Mouse (Mus musculus) CH12.LX (cell line): ENCODE measurements around the gene 4930503B20Rik. TPM values are rescaled to one million over a fixed set of nuclear protein-coding genes. Genes with fewer than 3 reads are reported as not detected.
A peak's percentile ranks its signal among the peaks of the same experiment; 100 is the strongest.

Source experiments
- DNase-seq: peaks from one replicate; pipeline ENCODE4 v3.0.0-alpha.2; 2013; ENCODE audit errors: extremely low read depth
- H3K27ac ChIP-seq: 2 replicates; pipeline ENCODE4 v1.5.1; 2012; ENCODE audit warnings: low read depth, mild to moderate bottlenecking, control low read depth, moderate library complexity; ENCODE audit not compliant: insufficient read depth
- H3K27me3 ChIP-seq: replicated peaks from 2 replicates; pipeline ENCODE3; 2012; ENCODE audit warnings: inconsistent platforms
- H3K36me3 ChIP-seq, 2 experiments: replicated peaks in 1 of 2; 2 replicates each; pipeline versions ENCODE3 to v1.6.1; 2012; ENCODE audit warnings: inconsistent platforms in 1 of 2, low read length in 1 of 2, mild to moderate bottlenecking in 1 of 2, mixed read lengths in 1 of 2, moderate library complexity in 1 of 2; ENCODE audit not compliant: control insufficient read depth in 1 of 2, insufficient read depth in 1 of 2
- H3K4me1 ChIP-seq, 2 experiments: 2 replicates each; pipeline ENCODE4 v1.6.1; 2012; ENCODE audit warnings: inconsistent platforms in 1 of 2, moderate library complexity in 1 of 2; ENCODE audit not compliant: insufficient read depth in 2 of 2, control insufficient read depth in 1 of 2
- H3K4me2 ChIP-seq: 2 replicates; pipeline ENCODE4 v1.6.1; 2012; ENCODE audit warnings: low read depth, mild to moderate bottlenecking, control low read depth; ENCODE audit not compliant: poor library complexity, insufficient read depth, severe bottlenecking
- H3K4me3 ChIP-seq, 3 experiments: fragments of 150-350 bp in 1 of 3; sonication (generic) in 1 of 3; replicated peaks in 1 of 3; 2 replicates each; pipeline versions ENCODE3 to v1.5.1; 2011 to 2012; ENCODE audit warnings: low read depth in 2 of 3, low read length in 2 of 3, mild to moderate bottlenecking in 2 of 3, moderate library complexity in 2 of 3, control low read depth in 1 of 3, improper control_type of control experiment in 1 of 3, inconsistent platforms in 1 of 3, mixed read lengths in 1 of 3; ENCODE audit not compliant: poor library complexity in 1 of 3
- H3K79me2 ChIP-seq: replicated peaks from 2 replicates; pipeline ENCODE4 v1.6.1; 2012; ENCODE audit warnings: mild to moderate bottlenecking, moderate library complexity; ENCODE audit not compliant: control insufficient read depth, poor library complexity, insufficient read depth, severe bottlenecking; ENCODE audit errors: extremely low read depth
- H3K9ac ChIP-seq: 2 replicates; pipeline ENCODE4 v1.6.1; 2012; ENCODE audit warnings: low read depth, mild to moderate bottlenecking, control low read depth, moderate library complexity; ENCODE audit not compliant: insufficient read depth
- H3K9me3 ChIP-seq: replicated peaks from 2 replicates; pipeline ENCODE3; 2012; ENCODE audit warnings: low read length, inconsistent platforms, mixed read lengths
- BHLHE40 ChIP-seq: IDR thresholded peaks from 2 replicates; pipeline ENCODE4 v1.6.1; 2011; ENCODE audit warnings: mild to moderate bottlenecking, low read depth, low read length, improper control_type of control experiment
- CHD1 ChIP-seq: IDR thresholded peaks from 2 replicates; pipeline ENCODE4 v1.6.1; 2012; ENCODE audit warnings: low read depth, low read length, improper control_type of control experiment, inconsistent platforms
- CHD2 ChIP-seq: IDR thresholded peaks from 2 replicates; pipeline ENCODE4 v1.6.1; 2011; ENCODE audit warnings: low read length, improper control_type of control experiment
- CTCF ChIP-seq, 2 experiments: IDR thresholded peaks in 1 of 2; conservative IDR thresholded peaks in 1 of 2; 2 replicates each; pipeline ENCODE4 v1.5.1; 2011 to 2012; ENCODE audit warnings: low read depth in 2 of 2, low read length in 2 of 2, improper control_type of control experiment in 1 of 2, inconsistent platforms in 1 of 2, mild to moderate bottlenecking in 1 of 2, moderate library complexity in 1 of 2
- E2F4 ChIP-seq: IDR thresholded peaks from 2 replicates; pipeline ENCODE4 v1.6.1; 2011; ENCODE audit warnings: low read depth, low read length, improper control_type of control experiment; ENCODE audit not compliant: insufficient replicate concordance
- ELF1 ChIP-seq: IDR thresholded peaks from 2 replicates; pipeline ENCODE4 v1.6.1; 2014; ENCODE audit warnings: low read depth, mild to moderate bottlenecking, inconsistent platforms, low read length, improper control_type of control experiment
- EP300 ChIP-seq: IDR thresholded peaks from 2 replicates; pipeline ENCODE4 v1.6.1; 2011; ENCODE audit warnings: low read length, improper control_type of control experiment
- ETS1 ChIP-seq: conservative IDR thresholded peaks from 2 replicates; pipeline ENCODE4 v1.6.1; 2012; ENCODE audit warnings: low read depth, mild to moderate bottlenecking, inconsistent platforms, low read length, improper control_type of control experiment, moderate library complexity
- GABPA ChIP-seq: IDR thresholded peaks from 2 replicates; pipeline ENCODE4 v1.6.1; 2012; ENCODE audit warnings: low read depth, low read length, improper control_type of control experiment, inconsistent platforms; ENCODE audit not compliant: insufficient replicate concordance
- HCFC1 ChIP-seq: IDR thresholded peaks from 2 replicates; pipeline ENCODE4 v1.6.1; 2012; ENCODE audit warnings: low read depth, mild to moderate bottlenecking, inconsistent platforms, low read length, improper control_type of control experiment
- IRF4 ChIP-seq: IDR thresholded peaks from 2 replicates; pipeline ENCODE4 v1.6.1; 2014; ENCODE audit warnings: low read depth, mild to moderate bottlenecking, inconsistent platforms, low read length, improper control_type of control experiment
- JUN ChIP-seq: IDR thresholded peaks from 2 replicates; pipeline ENCODE4 v1.6.1; 2011; ENCODE audit warnings: low read depth, mild to moderate bottlenecking, low read length, improper control_type of control experiment, moderate library complexity; ENCODE audit not compliant: insufficient read depth
- JUND ChIP-seq: conservative IDR thresholded peaks from 2 replicates; pipeline ENCODE4 v1.6.1; 2011; ENCODE audit warnings: low read depth, low read length, improper control_type of control experiment
- KAT2A ChIP-seq: IDR thresholded peaks from 2 replicates; pipeline ENCODE4 v1.6.1; 2012; ENCODE audit warnings: low read length, improper control_type of control experiment, inconsistent platforms; ENCODE audit not compliant: insufficient replicate concordance
- MAFK ChIP-seq: IDR thresholded peaks from 2 replicates; pipeline ENCODE4 v1.6.1; 2011; ENCODE audit warnings: low read length, improper control_type of control experiment; ENCODE audit not compliant: insufficient replicate concordance
- MAX ChIP-seq: IDR thresholded peaks from 2 replicates; pipeline ENCODE4 v1.6.1; 2011; ENCODE audit warnings: low read length, improper control_type of control experiment
- MAZ ChIP-seq: IDR thresholded peaks from 2 replicates; pipeline ENCODE4 v1.6.1; 2012; ENCODE audit warnings: low read depth, mild to moderate bottlenecking, inconsistent platforms, low read length, improper control_type of control experiment, moderate library complexity
- MEF2A ChIP-seq: IDR thresholded peaks from 2 replicates; pipeline ENCODE4 v1.6.1; 2014; ENCODE audit warnings: low read depth, mild to moderate bottlenecking, inconsistent platforms, low read length, improper control_type of control experiment, borderline replicate concordance
- MXI1 ChIP-seq: IDR thresholded peaks from 2 replicates; pipeline ENCODE4 v1.6.1; 2011; ENCODE audit warnings: mild to moderate bottlenecking, low read depth, low read length, improper control_type of control experiment
- MYC ChIP-seq: IDR thresholded peaks from 2 replicates; pipeline ENCODE4 v1.6.1; 2011; ENCODE audit warnings: low read depth, mild to moderate bottlenecking, improper control_type of control experiment, low read length
- NELFE ChIP-seq: IDR thresholded peaks from 2 replicates; pipeline ENCODE4 v1.6.1; 2011; ENCODE audit warnings: low read depth, low read length, improper control_type of control experiment
- NRF1 ChIP-seq: IDR thresholded peaks from 2 replicates; pipeline ENCODE4 v1.6.1; 2014; ENCODE audit warnings: low read depth, mild to moderate bottlenecking, inconsistent platforms, low read length, improper control_type of control experiment, moderate library complexity
- PAX5 ChIP-seq: IDR thresholded peaks from 2 replicates; pipeline ENCODE4 v1.6.1; 2012; ENCODE audit warnings: low read length, inconsistent platforms, mixed read lengths
- POLR2A ChIP-seq: IDR thresholded peaks from 2 replicates; pipeline ENCODE4 v1.6.1; 2011; ENCODE audit warnings: low read depth, mild to moderate bottlenecking, improper control_type of control experiment, low read length
- POLR2AphosphoS2 ChIP-seq: IDR thresholded peaks from 2 replicates; pipeline ENCODE4 v1.6.1; 2011; ENCODE audit warnings: low read depth, low read length, improper control_type of control experiment
- RAD21 ChIP-seq: IDR thresholded peaks from 2 replicates; pipeline ENCODE4 v1.6.1; 2011; ENCODE audit warnings: low read depth, mild to moderate bottlenecking, low read length, improper control_type of control experiment, moderate library complexity
- RCOR1 ChIP-seq: conservative IDR thresholded peaks from 2 replicates; pipeline ENCODE4 v1.6.1; 2012; ENCODE audit warnings: low read depth, mild to moderate bottlenecking, inconsistent platforms, low read length, improper control_type of control experiment
- SIN3A ChIP-seq: IDR thresholded peaks from 2 replicates; pipeline ENCODE4 v1.6.1; 2012; ENCODE audit warnings: low read length, improper control_type of control experiment, inconsistent platforms
- SMC3 ChIP-seq: IDR thresholded peaks from 2 replicates; pipeline ENCODE4 v1.6.1; 2011; ENCODE audit warnings: low read depth, low read length, improper control_type of control experiment
- TBP ChIP-seq: conservative IDR thresholded peaks from 2 replicates; pipeline ENCODE4 v1.6.1; 2011; ENCODE audit warnings: low read depth, low read length, improper control_type of control experiment
- TCF12 ChIP-seq: IDR thresholded peaks from 2 replicates; pipeline ENCODE4 v1.6.1; 2014; ENCODE audit warnings: low read depth, mild to moderate bottlenecking, inconsistent platforms, low read length, improper control_type of control experiment
- UBTF ChIP-seq: IDR thresholded peaks from 2 replicates; pipeline ENCODE4 v1.6.1; 2012; ENCODE audit warnings: low read depth, mild to moderate bottlenecking, inconsistent platforms, low read length, improper control_type of control experiment, moderate library complexity
- USF1 ChIP-seq: IDR thresholded peaks from 2 replicates; pipeline ENCODE4 v1.6.1; 2014; ENCODE audit warnings: low read depth, mild to moderate bottlenecking, inconsistent platforms, low read length, improper control_type of control experiment
- USF2 ChIP-seq: conservative IDR thresholded peaks from 2 replicates; pipeline ENCODE4 v1.6.1; 2011; ENCODE audit warnings: low read depth, low read length, improper control_type of control experiment
- ZC3H11A ChIP-seq: IDR thresholded peaks from 2 replicates; pipeline ENCODE4 v1.6.1; 2012; ENCODE audit warnings: low read depth, mild to moderate bottlenecking, inconsistent platforms, low read length, improper control_type of control experiment
- ZKSCAN1 ChIP-seq: IDR thresholded peaks from 2 replicates; pipeline ENCODE4 v1.6.1; 2012; ENCODE audit warnings: low read depth, inconsistent platforms, low read length, improper control_type of control experiment, borderline replicate concordance
- ZMIZ1 ChIP-seq: IDR thresholded peaks from 2 replicates; pipeline ENCODE4 v1.6.1; 2012; ENCODE audit warnings: low read depth, mild to moderate bottlenecking, inconsistent platforms, low read length, improper control_type of control experiment
- ZNF384 ChIP-seq: IDR thresholded peaks from 2 replicates; pipeline ENCODE4 v1.6.1; 2012; ENCODE audit warnings: low read depth, low read length, improper control_type of control experiment, inconsistent platforms
- dilution Hi-C: fragments of 300-500 bp; cut with MboI; formaldehyde crosslinking; loops from 2 replicates; pipeline ENCODE4 v1.14.3; 2020; ENCODE audit warnings: low sequenced_read_pairs; ENCODE audit not compliant: extremely low pct_unique_long_range_greater_than_20kb, extremely low pct_ligation_motif_present
- in situ Hi-C: fragments of 300-500 bp; cut with MboI; formaldehyde crosslinking; loops from 3 replicates; pipeline ENCODE4 v1.14.3; 2019; ENCODE audit warnings: low sequenced_read_pairs, low pct_ligation_motif_present, low pct_unique_long_range_greater_than_20kb, mixed read lengths
- polyA plus RNA-seq: library from polyadenylated mRNA; unstranded; fragments of >175 nt; gene quantifications from 2 replicates; pipeline ENCODE4 v1.2.1, GENCODE M21; 2012; ENCODE audit warnings: low read depth; ENCODE audit not compliant: insufficient read length
- total RNA-seq, 2 experiments: library from RNA; depleted of rRNA; stranded (reverse); fragments of 300-350 nt in 1 of 2; fragments of >200 nt in 1 of 2; gene quantifications; 2 replicates each; pipeline ENCODE4 v1.2.3; 2012 to 2014

Gene 4930503B20Rik
- total and polyA plus RNA-seq, 3 experiments, result not detected

DNA sequence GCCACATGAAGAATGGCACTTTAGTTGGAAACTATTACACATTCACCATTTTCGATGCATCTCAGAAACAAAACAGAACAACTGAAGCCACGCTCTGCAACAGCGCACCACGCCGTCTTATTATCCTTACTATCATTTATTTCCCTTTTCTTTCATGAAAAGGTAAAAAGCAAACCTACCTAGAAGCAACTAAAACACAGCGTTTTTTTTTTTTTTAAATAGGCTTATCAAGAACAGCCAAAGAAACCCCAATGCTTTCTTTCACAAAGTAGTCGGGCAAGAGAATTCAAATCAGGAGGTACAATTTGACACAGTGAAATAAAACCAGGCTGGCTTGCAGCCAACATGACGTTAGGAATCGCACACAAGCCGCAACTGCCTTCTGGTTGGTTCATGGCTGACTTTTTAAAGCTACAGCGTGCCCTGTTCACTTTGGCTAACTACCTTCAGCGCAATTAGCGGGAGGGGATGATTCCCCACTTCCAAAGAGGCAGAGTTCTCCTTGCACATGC is 31.1 kb upstream of the 4930503B20Rik start:
- Histone ChIP-seq H3K27ac (no peak overlapping the region), H3K4me1 (peaks cover 2 to 3% of the 10 kb centered on the region in 2 experiments; a peak in 2 of 4 replicates), H3K4me2 (peak overlapping the region; percentile 99), H3K27me3 (no peaks in the 10 kb centered on the region), H3K9ac (peak overlapping the region; percentile 27), H3K9me3 (no peaks in the 10 kb centered on the region), H3K79me2 (no peaks in the 10 kb centered on the region), H3K36me3 (no peaks in the 10 kb centered on the region), H3K4me3 (peak overlapping the region in 2 of 3 experiments; percentile 24 to 30)
- no peak for DNase-seq
- TF ChIP-seq MEF2A (peak; percentile 55; the same call in 1 of the 2 replicates), SIN3A (no peak; the same call in 1 of the 2 replicates), MXI1 (peak; percentile 59), CHD1 (peak; percentile 36; the same call in 1 of the 2 replicates), MAX (no peak), ZMIZ1 (no peak), ZNF384 (peak; percentile 64), TBP (no peak), POLR2AphosphoS2 (no peak), IRF4 (peak; percentile 48; the same call in 1 of the 2 replicates), USF1 (no peak), GABPA (no peak), TCF12 (no peak), UBTF (no peak), MYC (0 out of 2 replicates have a peak, but pooled peaks have one; percentile 50), ETS1 (no peak), ELF1 (no peak), NELFE (no peak), KAT2A (no peak), HCFC1 (0 out of 2 replicates have a peak, but pooled peaks have one; percentile 11), MAZ (no peak), E2F4 (no peak), BHLHE40 (0 out of 2 replicates have a peak, but pooled peaks have one; percentile 6), JUND (peak; percentile 59; the same call in 1 of the 2 replicates), RCOR1 (no peak; the same call in 1 of the 2 replicates), ZKSCAN1 (no peak), NRF1 (no peak), CTCF (conservative IDR thresholded peaks at IDR 0.05 in 1 of 2, IDR thresholded peaks at IDR 0.05 in 1 of 2; ENCODE audit: low read depth in 2 of 2, low read length in 2 of 2) (no peak), CHD2 (no peak), USF2 (no peak), EP300 (peak; percentile 32; the same call in 1 of the 2 replicates), SMC3 (no peak), ZC3H11A (no peak), POLR2A (no peak), PAX5 (no peak), MAFK (no peak), RAD21 (no peak), JUN (no peak)
- dilution Hi-C loops (no loop called here), in situ Hi-C loops (no loop called here)
